Mouse (Mus musculus): ENCODE measurements around the gene Mical1. TPM values are rescaled to one million over a fixed set of nuclear protein-coding genes. Genes with fewer than 3 reads are reported as not detected.

Mical1 gene
- polyA plus RNA-seq, 1 experiment, result 130 TPM

- Histone ChIP-seq H3K27me3 (ENCODE audit: control insufficient read depth, insufficient read depth, low read length) (no peaks in the 10 kb centered on the region), H3K36me3 (ENCODE audit: control insufficient read depth, insufficient read depth, low read length) (peaks cover 5% of the 10 kb centered on the region), H3K4me3 (ENCODE audit: extremely low read depth, insufficient read depth, insufficient read length) (peak within 1 kb of the TSS; percentile 92), H3K4me1 (ENCODE audit: control insufficient read depth, insufficient read depth, insufficient read length) (peaks cover 2% of the 10 kb centered on the region; the same call in 1 of the 2 replicates), H3K27ac (ENCODE audit: insufficient read depth, low read length) (peak within 1 kb of the TSS; percentile 87)
- peak; percentile 23; the same call in 1 of the 2 replicates for TF ChIP-seq POLR2A (IDR thresholded peaks at IDR 0.05; ENCODE audit: low read depth, low read length)
- TF ChIP-seq CTCF (IDR thresholded peaks at IDR 0.05; ENCODE audit: extremely low read depth, insufficient read depth, insufficient read length, insufficient replicate concordance), result no peak
- DNase-seq (ENCODE audit: low read depth in 1 of 2, low spot score in 2 of 2), result peak; percentile 95 to 97
- WGBS, result under 1% methylated on average over 49 of the region's 49 CpGs
These were observed 25.9 kb upstream of the Mical1 start, which contains the start of gene Zbtb24 for GRCm38 (mm10) chr10:41450137-41450670. Zbtb24 (plus strand) TSS chr10:41450383.

DNA sequence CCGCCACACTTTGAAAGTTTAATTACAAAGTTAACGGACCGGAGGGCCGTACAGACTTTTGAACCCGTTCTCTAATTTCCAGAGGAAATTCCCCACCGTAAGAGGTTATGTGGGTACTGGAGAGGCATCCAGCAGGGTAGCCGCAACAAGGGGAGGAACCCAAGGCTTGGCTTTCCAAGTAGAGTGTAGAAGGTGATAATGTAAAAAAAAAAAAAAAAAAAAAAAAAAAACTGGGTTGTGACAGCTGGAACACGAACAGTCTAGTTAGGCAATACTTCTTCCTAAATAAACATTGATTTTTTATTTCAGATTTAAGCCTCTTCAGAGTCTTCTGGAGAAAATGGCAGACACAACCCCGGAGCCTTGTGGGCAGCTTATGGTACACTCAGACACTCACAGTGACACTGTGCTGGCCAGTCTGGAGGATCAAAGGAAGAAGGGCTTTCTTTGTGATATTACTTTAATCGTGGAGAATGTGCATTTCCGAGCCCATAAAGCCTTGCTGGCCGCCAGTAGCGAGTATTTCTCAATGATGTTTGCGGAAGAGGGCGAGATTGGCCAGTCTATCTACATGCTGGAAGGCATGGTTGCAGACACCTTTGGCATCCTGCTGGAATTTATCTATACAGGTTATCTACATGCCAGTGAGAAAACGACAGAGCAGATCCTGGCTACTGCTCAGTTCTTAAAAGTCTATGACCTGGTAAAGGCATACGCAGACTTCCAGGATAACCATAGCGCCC is 25.2 kb upstream of the Mical1 start:
- TF ChIP-seq CTCF (IDR thresholded peaks at IDR 0.05; ENCODE audit: extremely low read depth, insufficient read depth, insufficient read length, insufficient replicate concordance) (no peak), POLR2A (IDR thresholded peaks at IDR 0.05; ENCODE audit: low read depth, low read length) (no peak)
- peak overlapping the region; percentile 92 for H3K4me3 ChIP-seq (ENCODE audit: extremely low read depth, insufficient read depth, insufficient read length)
- no peak for DNase-seq (ENCODE audit: low read depth in 1 of 2, low spot score in 2 of 2)
- H3K27ac ChIP-seq (ENCODE audit: insufficient read depth, low read length), result peak overlapping the region; percentile 79
- WGBS, result 51% methylated on average over 18 of the region's 18 CpGs
- no peaks in the 10 kb centered on the region for H3K27me3 ChIP-seq (ENCODE audit: control insufficient read depth, insufficient read depth, low read length)
- peaks cover 2% of the 10 kb centered on the region; the same call in 1 of the 2 replicates for H3K4me1 ChIP-seq (ENCODE audit: control insufficient read depth, insufficient read depth, insufficient read length)
- H3K36me3 ChIP-seq (ENCODE audit: control insufficient read depth, insufficient read depth, low read length), result peaks cover 7% of the 10 kb centered on the region

DNA sequence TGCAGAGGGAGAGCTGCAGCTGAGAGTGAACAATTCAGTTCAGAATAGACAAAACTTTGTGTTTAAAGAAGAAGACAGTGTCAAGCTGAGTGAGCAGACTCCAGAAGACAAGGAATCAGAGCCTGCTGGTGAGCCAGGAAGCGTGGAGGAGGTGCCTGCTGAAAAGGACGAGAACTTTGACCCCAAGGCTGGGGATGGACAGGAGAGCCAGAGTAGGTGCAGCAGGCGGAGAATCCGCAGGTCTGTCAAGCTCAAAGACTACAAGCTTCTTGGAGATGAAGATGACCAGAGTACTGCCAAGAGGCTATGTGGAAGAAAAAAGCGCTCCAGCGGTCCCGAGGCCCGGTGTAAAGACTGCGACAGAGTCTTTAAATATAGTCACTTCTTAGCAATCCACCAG is 24.5 kb upstream of the Mical1 start:
- DNase-seq (ENCODE audit: low read depth in 1 of 2, low spot score in 2 of 2), result no peak
- Histone ChIP-seq H3K4me3 (ENCODE audit: extremely low read depth, insufficient read depth, insufficient read length) (no peak overlapping the region), H3K4me1 (ENCODE audit: control insufficient read depth, insufficient read depth, insufficient read length) (peaks cover 2% of the 10 kb centered on the region; the same call in 1 of the 2 replicates), H3K36me3 (ENCODE audit: control insufficient read depth, insufficient read depth, low read length) (peaks cover 11% of the 10 kb centered on the region), H3K27me3 (ENCODE audit: control insufficient read depth, insufficient read depth, low read length) (no peaks in the 10 kb centered on the region), H3K27ac (ENCODE audit: insufficient read depth, low read length) (no peak overlapping the region)
- TF ChIP-seq CTCF (IDR thresholded peaks at IDR 0.05; ENCODE audit: extremely low read depth, insufficient read depth, insufficient read length, insufficient replicate concordance) (no peak), POLR2A (IDR thresholded peaks at IDR 0.05; ENCODE audit: low read depth, low read length) (no peak)
- WGBS, result 98% methylated on average over 9 of the region's 9 CpGs

DNA sequence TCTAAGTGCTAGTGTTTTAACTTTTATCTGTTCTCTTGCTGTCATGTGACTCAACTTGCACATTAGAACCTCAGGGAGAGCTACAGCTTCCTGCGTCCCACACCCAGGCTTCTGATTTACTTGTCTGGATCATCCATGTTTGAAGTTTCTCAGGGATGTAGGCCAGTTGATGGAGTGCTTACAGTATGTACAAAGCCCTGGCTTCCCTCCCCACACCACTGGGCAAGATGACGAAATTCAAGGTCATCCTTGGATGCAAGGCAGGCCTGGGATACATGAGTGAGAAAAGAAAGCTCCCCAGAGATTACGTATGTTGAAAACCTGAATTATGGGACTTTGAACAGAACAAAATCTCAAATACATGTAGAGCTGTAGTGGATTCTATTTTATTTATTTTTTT is 23.3 kb upstream of the Mical1 start:
- TF ChIP-seq POLR2A (IDR thresholded peaks at IDR 0.05; ENCODE audit: low read depth, low read length) (no peak), CTCF (IDR thresholded peaks at IDR 0.05; ENCODE audit: extremely low read depth, insufficient read depth, insufficient read length, insufficient replicate concordance) (no peak)
- no peak for DNase-seq (ENCODE audit: low read depth in 1 of 2, low spot score in 2 of 2)
- H3K36me3 ChIP-seq (ENCODE audit: control insufficient read depth, insufficient read depth, low read length), result peaks cover 13% of the 10 kb centered on the region
- WGBS, result 92% methylated on average over 3 of the region's 3 CpGs
- no peak overlapping the region for H3K27ac ChIP-seq (ENCODE audit: insufficient read depth, low read length)
- no peaks in the 10 kb centered on the region for H3K27me3 ChIP-seq (ENCODE audit: control insufficient read depth, insufficient read depth, low read length)
- peaks cover 2% of the 10 kb centered on the region; the same call in 1 of the 2 replicates for H3K4me1 ChIP-seq (ENCODE audit: control insufficient read depth, insufficient read depth, insufficient read length)
- H3K4me3 ChIP-seq (ENCODE audit: extremely low read depth, insufficient read depth, insufficient read length), result no peak overlapping the region

- TF ChIP-seq POLR2A (IDR thresholded peaks at IDR 0.05; ENCODE audit: low read depth, low read length) (no peak), CTCF (IDR thresholded peaks at IDR 0.05; ENCODE audit: extremely low read depth, insufficient read depth, insufficient read length, insufficient replicate concordance) (no peak)
- H3K27ac ChIP-seq (ENCODE audit: insufficient read depth, low read length), result no peak overlapping the region
- H3K27me3 ChIP-seq (ENCODE audit: control insufficient read depth, insufficient read depth, low read length), result no peaks in the 10 kb centered on the region
- DNase-seq (ENCODE audit: low read depth in 1 of 2, low spot score in 2 of 2), result no peak
- no peaks in the 10 kb centered on the region for H3K4me1 ChIP-seq (ENCODE audit: control insufficient read depth, insufficient read depth, insufficient read length)
- peaks cover 31% of the 10 kb centered on the region for H3K36me3 ChIP-seq (ENCODE audit: control insufficient read depth, insufficient read depth, low read length)
- no peak overlapping the region for H3K4me3 ChIP-seq (ENCODE audit: extremely low read depth, insufficient read depth, insufficient read length)
- WGBS, result 97% methylated on average over 4 of the region's 4 CpGs
These were observed 16.1 kb upstream of the Mical1 start for GRCm38 (mm10) chr10:41459990-41460389.

DNA sequence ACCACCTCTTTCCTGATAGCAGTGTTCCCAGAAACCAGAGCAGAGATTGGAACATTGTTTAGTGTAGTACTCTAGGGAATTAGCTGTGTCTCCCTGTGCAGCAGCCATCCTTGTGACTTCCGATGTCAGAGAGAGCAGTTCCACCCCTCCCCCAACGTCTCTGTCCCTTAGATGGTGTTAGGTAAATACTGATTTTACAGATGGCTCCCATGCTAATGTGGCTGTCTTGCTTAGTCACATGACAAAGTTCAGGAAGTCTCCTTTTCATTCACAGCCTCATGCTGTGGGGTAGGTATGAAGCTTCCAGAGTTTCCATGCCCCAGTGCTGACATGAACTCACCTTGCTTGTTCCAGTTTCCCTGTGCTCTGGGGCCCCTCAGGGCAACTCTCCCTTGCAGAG is 15.6 kb upstream of the Mical1 start:
- H3K4me1 ChIP-seq (ENCODE audit: control insufficient read depth, insufficient read depth, insufficient read length), result no peaks in the 10 kb centered on the region
- no peak for DNase-seq (ENCODE audit: low read depth in 1 of 2, low spot score in 2 of 2)
- no peaks in the 10 kb centered on the region for H3K27me3 ChIP-seq (ENCODE audit: control insufficient read depth, insufficient read depth, low read length)
- peaks cover 33% of the 10 kb centered on the region for H3K36me3 ChIP-seq (ENCODE audit: control insufficient read depth, insufficient read depth, low read length)
- 76% methylated on average over 2 of the region's 2 CpGs for WGBS
- H3K4me3 ChIP-seq (ENCODE audit: extremely low read depth, insufficient read depth, insufficient read length), result no peak overlapping the region
- no peak for TF ChIP-seq CTCF (IDR thresholded peaks at IDR 0.05; ENCODE audit: extremely low read depth, insufficient read depth, insufficient read length, insufficient replicate concordance)
- H3K27ac ChIP-seq (ENCODE audit: insufficient read depth, low read length), result no peak overlapping the region
